Mouse (Mus musculus): ENCODE measurements around the gene Eng.

DNA sequence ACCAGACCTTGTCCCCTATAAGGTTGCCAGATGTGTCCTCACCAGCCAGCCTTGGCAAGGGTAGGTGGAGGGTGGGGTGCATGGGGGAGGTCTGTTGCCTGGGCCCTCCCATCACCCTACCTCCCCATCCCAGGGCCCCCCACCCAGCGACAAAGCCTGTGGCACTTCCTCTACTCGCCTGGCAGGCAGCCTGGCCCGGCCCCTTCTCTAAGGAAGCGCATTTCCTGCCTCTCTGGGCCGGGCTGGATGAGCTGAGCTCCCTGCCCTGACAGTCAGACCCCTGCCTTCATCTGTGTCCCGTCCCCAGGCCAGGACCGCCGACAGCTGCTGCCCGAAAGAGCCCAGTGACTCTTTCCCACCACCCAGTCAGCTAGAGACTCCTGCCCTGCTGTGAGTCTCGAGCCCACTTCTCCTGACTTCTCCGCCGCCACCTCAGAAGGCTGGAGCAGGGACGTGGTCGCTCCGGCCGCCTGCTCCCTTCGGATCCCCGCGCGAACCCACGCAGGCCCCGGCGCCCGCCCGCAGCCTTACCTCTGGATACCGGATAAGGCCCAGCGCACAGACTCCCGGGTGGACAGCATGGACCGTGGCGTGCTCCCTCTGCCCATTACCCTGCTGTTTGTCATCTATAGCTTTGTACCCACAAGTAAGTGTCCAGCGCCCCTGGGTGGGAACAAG lies at the start of gene Eng:
- TF ChIP-seq CTCF (IDR thresholded peaks at IDR 0.05; ENCODE audit: control insufficient read depth, insufficient read depth, insufficient read length) (no peak), USF1 (IDR thresholded peaks at IDR 0.05; ENCODE audit: low read depth) (no peak), MAX (IDR thresholded peaks at IDR 0.05) (no peak), MYOG (IDR thresholded peaks at IDR 0.05; ENCODE audit: control insufficient read depth, extremely low read depth, insufficient read length) (no peak), FOSL1 (IDR thresholded peaks at IDR 0.05; ENCODE audit: insufficient read depth, low read length, poor library complexity, severe bottlenecking) (no peak), CEBPB (IDR thresholded peaks at IDR 0.05; ENCODE audit: low read depth) (no peak)

All from C2C12 (cell line).